Mouse (Mus musculus) heart, adult 2 months (tissue): ENCODE measurements around the gene Atp6v1fnb. TPM values are rescaled to one million over a fixed set of nuclear protein-coding genes. Genes with fewer than 3 reads are reported as not detected.

ENCODE experiments used
- DNase-seq, 2 experiments: peaks; one replicate each; pipeline ENCODE4 v3.0.0; 2021
- H3K27ac ChIP-seq: fragments of 200-600 bp; 2 replicates; pipeline ENCODE4 v1.8.1; 2022
- H3K27me3 ChIP-seq: fragments of 200-500 bp; 2 replicates; pipeline ENCODE4 v1.6.1; 2012; ENCODE audit warnings: mild to moderate bottlenecking, low read length, inconsistent platforms, mixed read lengths; ENCODE audit not compliant: control insufficient read depth, insufficient read depth
- H3K36me3 ChIP-seq: fragments of 200-500 bp; 2 replicates; pipeline ENCODE4 v1.6.1; 2012; ENCODE audit warnings: low read length, inconsistent platforms; ENCODE audit not compliant: control insufficient read depth, insufficient read depth
- H3K4me1 ChIP-seq: fragments of 200-500 bp; 2 replicates; pipeline ENCODE4 v1.6.1; 2011; ENCODE audit warnings: low read length; ENCODE audit not compliant: control insufficient read depth, insufficient read depth
- H3K4me3 ChIP-seq: fragments of 200-600 bp; 2 replicates; pipeline ENCODE4 v1.8.1; 2022
- H3K79me2 ChIP-seq: fragments of 200-500 bp; replicated peaks from 2 replicates; pipeline ENCODE4 v1.6.1; 2012; ENCODE audit warnings: mild to moderate bottlenecking, inconsistent platforms, low read length, moderate library complexity, mixed read lengths; ENCODE audit not compliant: control insufficient read depth, insufficient read depth
- H3K9ac ChIP-seq: fragments of 200-500 bp; 2 replicates; pipeline ENCODE4 v1.6.1; 2012; ENCODE audit warnings: low read depth, mild to moderate bottlenecking, control low read depth, inconsistent platforms, low read length, mixed read lengths
- CTCF ChIP-seq: fragments of 200-600 bp; IDR thresholded peaks from 2 replicates; pipeline ENCODE4 v1.8.1; 2022; ENCODE audit warnings: antibody characterized with exemption, mild to moderate bottlenecking, moderate library complexity
- EP300 ChIP-seq: fragments of 200-500 bp; IDR thresholded peaks from 2 replicates; pipeline ENCODE4 v1.6.1; 2011; ENCODE audit warnings: low read depth, low read length, control low read depth; ENCODE audit not compliant: insufficient read depth
- POLR2A ChIP-seq: fragments of 200-500 bp; IDR thresholded peaks from 2 replicates; pipeline ENCODE4 v1.6.1; 2011; ENCODE audit warnings: mild to moderate bottlenecking, low read depth, low read length, control low read depth; ENCODE audit not compliant: insufficient read depth
- WGBS: fragments of 180-500 bp; shearing (Covaris S2); methylation state at CpG from one replicate; pipeline ENCODE4 v1.1.7; 2018; 5-methylcytosine and 5-hydroxymethylcytosine counted together
- intact Hi-C: fragments of 180-260 bp; cut with DNase I; formaldehyde crosslinking; loops from one replicate; pipeline ENCODE4 v1.15.1; 2025
- long read RNA-seq: library from polyadenylated mRNA; stranded (forward); transcript quantifications from one replicate; pipeline ENCODE4 v2.0.0, GENCODE M21; 2021
- polyA plus RNA-seq: library from polyadenylated mRNA; depleted of rRNA; stranded (reverse); fragments of >200 nt; gene quantifications from 2 replicates; pipeline ENCODE4 v1.2.3, GENCODE M21; 2012; rRNA removed
- total RNA-seq, 2 experiments: library from RNA; stranded (reverse); gene quantifications; 2 replicates each; pipeline ENCODE4 v1.2.3; 2021

Gene Atp6v1fnb
- total RNA-seq (not detected), polyA plus RNA-seq (not detected in 2 replicates)
- long read RNA-seq = 0 reads

DNA sequence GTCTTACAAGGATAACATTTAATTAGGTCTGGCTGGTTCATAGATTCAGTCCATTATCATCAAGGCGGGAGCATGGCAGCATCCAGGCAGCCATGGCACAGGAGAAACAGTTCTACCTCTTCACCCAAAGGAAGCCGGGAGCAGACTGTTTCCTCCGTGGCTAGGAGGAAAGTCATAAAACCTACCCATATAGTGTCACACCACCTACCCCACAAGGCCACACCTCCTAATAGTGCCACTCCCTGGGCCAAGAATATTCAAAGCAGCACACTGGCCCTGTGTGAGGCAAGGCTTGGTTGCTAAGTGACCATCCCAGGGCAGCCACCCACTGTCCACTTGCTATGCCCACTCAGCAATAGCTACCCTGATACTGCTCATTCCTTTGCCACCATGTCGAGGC lies at the start of gene Atp6v1fnb:
TSS of gene Atp6v1fnb (plus strand) at position 301 of the 400 bp plus-strand sequence.
- Histone ChIP-seq H3K4me3 (no peak within 1 kb of the TSS), H3K4me1 (no peaks in the 10 kb centered on the region; the same call in 1 of the 2 replicates), H3K36me3 (no peaks in the 10 kb centered on the region), H3K27ac (no peak within 1 kb of the TSS), H3K27me3 (no peaks in the 10 kb centered on the region), H3K79me2 (no peaks in the 10 kb centered on the region), H3K9ac (no peak within 1 kb of the TSS)
- TF ChIP-seq CTCF = no peak
- no peak for TF ChIP-seq POLR2A
- TF ChIP-seq EP300 = no peak
- intact Hi-C loops = loop anchor here (5.0 kb wide), 2 partner anchors 124 to 136 kb away; partner anchors contain the start of genes Calu and Tnpo3
- no peak for DNase-seq
- WGBS = 94% methylated on average over 4 of the region's 4 CpGs

DNA sequence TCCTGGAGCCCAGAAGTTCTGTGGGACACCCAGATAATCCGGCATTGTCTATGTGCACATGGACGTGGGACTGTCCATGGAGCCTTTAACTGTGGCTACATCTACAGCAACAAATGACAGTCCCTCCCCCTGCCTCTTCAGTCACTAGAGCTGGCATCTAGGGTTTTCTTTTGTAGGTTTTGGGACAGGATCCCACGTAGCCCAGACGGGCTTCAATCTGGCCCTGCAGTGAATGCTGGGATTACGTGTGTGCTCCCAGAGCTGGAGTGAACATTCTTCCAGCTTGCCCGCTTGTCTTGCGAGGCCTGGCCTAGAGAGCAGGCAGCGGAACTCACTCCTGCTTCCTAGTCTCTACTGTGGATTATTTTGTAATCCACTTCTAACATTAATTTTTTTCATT lies 46.1 kb upstream of the Atp6v1fnb start:
- Histone ChIP-seq H3K27ac (no peak overlapping the region), H3K9ac (no peak overlapping the region), H3K4me1 (no peaks in the 10 kb centered on the region), H3K27me3 (no peaks in the 10 kb centered on the region), H3K79me2 (no peaks in the 10 kb centered on the region), H3K36me3 (no peaks in the 10 kb centered on the region), H3K4me3 (no peak overlapping the region)
- WGBS = 88% methylated on average over 8 of the region's 8 CpGs
- intact Hi-C loops = no loop called here
- TF ChIP-seq CTCF = no peak
- no peak for TF ChIP-seq POLR2A
- TF ChIP-seq EP300 = no peak
- no peak for DNase-seq

DNA sequence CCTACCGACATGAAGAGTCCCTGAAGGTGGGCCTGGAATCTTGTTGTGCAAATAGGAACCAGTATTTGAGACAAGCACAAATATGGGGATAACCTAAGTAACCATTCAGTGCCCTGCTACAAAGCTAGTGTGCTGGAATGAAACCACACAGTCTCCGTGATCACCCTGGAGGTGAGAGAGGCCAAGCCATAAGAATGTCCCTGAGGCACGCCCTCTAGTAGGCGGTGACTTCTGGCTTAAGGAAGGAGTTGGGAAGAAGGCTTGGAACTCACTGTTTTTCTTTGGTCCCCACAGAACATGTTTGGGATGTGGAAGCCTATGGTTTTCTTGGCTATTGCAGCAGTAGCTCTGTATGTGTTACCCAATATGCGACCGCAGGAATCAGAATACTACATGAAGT lies 44.9 kb upstream of the Atp6v1fnb start:
- DNase-seq = no peak
- Histone ChIP-seq H3K36me3 (no peaks in the 10 kb centered on the region), H3K4me1 (no peaks in the 10 kb centered on the region), H3K79me2 (no peaks in the 10 kb centered on the region), H3K27me3 (no peaks in the 10 kb centered on the region), H3K27ac (no peak overlapping the region), H3K4me3 (no peak overlapping the region), H3K9ac (no peak overlapping the region)
- 76% methylated on average over 6 of the region's 6 CpGs for WGBS
- TF ChIP-seq EP300 (no peak), CTCF (no peak), POLR2A (no peak)
- intact Hi-C loops = no loop called here

DNA sequence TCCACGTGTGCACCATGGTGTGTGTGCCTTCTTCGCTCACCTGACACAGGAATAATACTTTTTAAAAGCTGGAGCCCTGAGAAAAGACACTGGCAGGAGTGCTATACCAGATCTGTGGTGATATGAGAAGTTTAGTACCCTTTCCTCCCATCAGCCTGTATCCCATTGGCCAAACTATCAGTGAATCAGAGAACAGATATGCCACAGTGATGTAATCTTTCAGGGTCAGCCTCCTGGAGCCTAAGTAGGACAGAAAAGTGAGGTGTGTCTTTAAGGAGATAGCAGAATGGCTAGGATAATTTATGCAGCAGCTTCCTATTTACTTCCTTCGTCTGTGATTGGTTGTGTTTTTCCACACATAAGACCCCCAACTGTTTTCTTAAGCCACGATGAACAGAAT lies 43.1 kb upstream of the Atp6v1fnb start:
- DNase-seq = no peak
- no peaks in the 10 kb centered on the region for H3K79me2 ChIP-seq
- no peak overlapping the region for H3K4me3 ChIP-seq
- no peaks in the 10 kb centered on the region; the same call in 1 of the 2 replicates for H3K4me1 ChIP-seq
- intact Hi-C loops = no loop called here
- H3K36me3 ChIP-seq = no peaks in the 10 kb centered on the region
- TF ChIP-seq CTCF = no peak
- TF ChIP-seq POLR2A = no peak
- no peak for TF ChIP-seq EP300
- no peak overlapping the region for H3K9ac ChIP-seq
- WGBS = 59% methylated on average over 4 of the region's 4 CpGs
- H3K27me3 ChIP-seq = no peaks in the 10 kb centered on the region
- no peak overlapping the region for H3K27ac ChIP-seq

DNA sequence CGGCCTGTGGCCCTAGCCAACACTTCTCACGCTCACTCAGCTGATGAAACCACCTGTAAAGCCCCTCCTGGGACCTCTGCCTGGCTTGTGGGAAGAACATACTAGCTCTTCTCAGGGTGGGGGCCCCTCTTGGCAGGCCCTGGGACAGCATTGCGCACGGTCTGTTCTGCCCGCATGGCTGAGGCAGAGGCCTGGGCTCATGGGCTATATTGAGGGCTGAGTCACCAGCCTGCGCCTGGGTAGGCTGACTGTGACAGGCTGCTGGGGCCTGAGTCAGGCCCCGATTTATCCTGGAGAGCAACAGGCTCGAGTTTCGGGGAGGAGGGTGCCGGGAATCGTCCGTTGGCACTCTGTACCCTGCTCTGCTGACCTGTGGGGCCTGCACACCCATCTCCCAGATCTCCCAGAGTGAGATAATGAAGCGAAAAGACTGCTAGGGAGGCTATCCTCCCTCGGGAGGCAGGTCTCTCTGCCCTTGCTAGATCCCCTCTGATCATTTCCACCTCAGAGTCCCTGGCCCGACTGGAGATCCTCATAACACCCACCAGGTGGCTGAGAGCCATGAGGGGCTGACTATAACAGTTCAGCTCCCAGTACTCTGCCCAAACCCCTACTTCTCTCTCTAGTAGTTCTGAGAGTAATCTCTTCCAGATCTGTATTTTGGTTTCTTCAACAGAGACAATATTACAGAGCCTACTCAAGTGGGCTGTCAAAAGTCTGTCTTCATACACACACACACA lies 40.4 kb upstream of the Atp6v1fnb start:
- Histone ChIP-seq H3K36me3 (no peaks in the 10 kb centered on the region), H3K79me2 (no peaks in the 10 kb centered on the region), H3K9ac (peak overlapping the region; percentile 12; the same call in 1 of the 2 replicates), H3K4me3 (no peak overlapping the region), H3K4me1 (no peaks in the 10 kb centered on the region; the same call in 1 of the 2 replicates), H3K27ac (peak overlapping the region; percentile 89), H3K27me3 (no peaks in the 10 kb centered on the region)
- no peak for TF ChIP-seq CTCF
- no peak for TF ChIP-seq EP300
- no peak for TF ChIP-seq POLR2A
- WGBS = 53% methylated on average over 15 of the region's 15 CpGs
- intact Hi-C loops = loop anchor here (1.0 to 5.0 kb wide), 2 partner anchors 42 to 69 kb away; no protein-coding TSS in a partner anchor
- peak; percentile 41 to 49 for DNase-seq

DNA sequence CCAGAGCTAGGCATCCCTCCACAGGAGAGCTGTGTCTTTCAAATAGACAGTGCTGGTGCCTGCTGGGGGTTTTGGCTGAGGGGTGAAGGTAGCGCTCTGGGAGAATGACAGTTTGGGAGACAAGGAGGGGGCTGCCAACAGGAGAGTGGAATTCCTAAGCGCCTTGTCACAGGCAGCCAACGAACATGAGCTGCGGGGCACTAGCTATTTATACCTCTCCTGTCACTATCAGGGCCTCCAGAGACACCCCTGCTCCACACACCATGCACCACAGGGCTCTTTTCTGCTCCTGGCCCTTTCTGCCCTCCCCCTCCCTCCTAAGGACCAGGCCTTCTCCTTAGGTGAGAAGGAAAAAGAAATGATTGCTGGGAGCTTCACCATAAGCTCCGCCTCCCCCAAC lies 39.8 kb upstream of the Atp6v1fnb start:
- peak; percentile 51 to 74 for DNase-seq
- intact Hi-C loops = loop anchor here (1.0 to 5.0 kb wide), 2 partner anchors 42 to 69 kb away; no protein-coding TSS in a partner anchor
- TF ChIP-seq EP300 (0 out of 2 replicates have a peak, but pooled peaks have one; percentile 46), CTCF (no peak)
- WGBS = 47% methylated on average over 5 of the region's 5 CpGs
- H3K4me1 ChIP-seq = no peaks in the 10 kb centered on the region; the same call in 1 of the 2 replicates
- no peaks in the 10 kb centered on the region for H3K36me3 ChIP-seq
- peak overlapping the region; percentile 89 for H3K27ac ChIP-seq
- H3K4me3 ChIP-seq = peak overlapping the region; percentile 2; the same call in 1 of the 2 replicates
- no peaks in the 10 kb centered on the region for H3K79me2 ChIP-seq
- no peaks in the 10 kb centered on the region for H3K27me3 ChIP-seq
- H3K9ac ChIP-seq = no peak overlapping the region
